Mouse (Mus musculus): ENCODE measurements around the gene Slc1a2. TPM values are rescaled to one million over a fixed set of nuclear protein-coding genes. Genes with fewer than 3 reads are reported as not detected.

Slc1a2 gene
- 2.8 TPM for polyA plus RNA-seq (2014; fragmentation: Illumina TruSeq; extraction: RNeasy Lipid Tissue Mini Kit (QIAGEN cat#74804); ENCODE audit: low read depth, low replicate concordance)

DNA sequence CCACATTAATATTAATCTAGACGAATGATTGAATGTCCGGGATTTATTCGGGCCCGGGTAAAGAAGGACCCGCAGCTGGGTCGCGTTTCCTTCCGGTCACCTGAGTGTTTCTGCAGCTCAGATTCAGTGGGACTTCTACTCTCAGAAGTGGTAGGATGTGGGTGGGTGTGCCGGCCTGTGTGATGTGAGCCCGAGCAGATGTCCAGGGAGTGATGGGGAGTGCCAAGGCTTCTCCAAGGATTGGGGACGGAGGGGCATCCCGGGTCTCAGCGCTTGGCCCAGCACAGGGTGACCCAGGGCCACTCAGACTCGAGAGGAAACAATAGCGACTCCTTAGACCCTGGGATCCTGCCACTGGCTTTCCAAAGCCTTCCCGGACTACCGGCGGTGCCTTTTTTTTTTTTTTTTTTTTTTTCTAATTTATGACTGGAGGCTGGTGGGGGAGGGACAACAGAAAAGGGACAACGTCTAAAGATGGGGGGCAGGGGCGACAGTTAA is at the start of gene Slc1a2:
Gene Slc1a2 (plus strand): TSS at position 497 of the 498 bp plus-strand sequence.

Other genes starting within 250 kb of the Slc1a2 start
- gene Fjx1, start 206.2 kb upstream of the Slc1a2 start, polyA plus RNA-seq (2014; fragmentation: Illumina TruSeq; extraction: RNeasy Lipid Tissue Mini Kit (QIAGEN cat#74804); ENCODE audit: low read depth, low replicate concordance): 1.4 TPM
- gene Pamr1, start 108.6 kb upstream of the Slc1a2 start, polyA plus RNA-seq (2014; fragmentation: Illumina TruSeq; extraction: RNeasy Lipid Tissue Mini Kit (QIAGEN cat#74804); ENCODE audit: low read depth, low replicate concordance): 3.6 TPM
- gene Cd44, start 243.0 kb downstream of the Slc1a2 start, polyA plus RNA-seq (2014; fragmentation: Illumina TruSeq; extraction: RNeasy Lipid Tissue Mini Kit (QIAGEN cat#74804); ENCODE audit: low read depth, low replicate concordance): 1.6 TPM

Data from kidney, adult 10 weeks (tissue).